Mouse (Mus musculus) hindlimb bud, embryonic 11.5 days (tissue): ENCODE results near the gene BC025446.
"Not testable (repeated sequence)": the region's sequence is repeated elsewhere in the genome, so short reads cannot be mapped to it uniquely, and the experiment has no call there.

ENCODE experiments used
- DNase-seq: peaks from one replicate; pipeline ENCODE4 v3.0.0-alpha.2; 2012; ENCODE audit warnings: low read depth, low spot score; ENCODE audit errors: extremely low spot score

BC025446 gene

GRCm38 (mm10) chr15:75215778-75216691, at the start of gene BC025446:
Gene BC025446, plus strand, starts transcription at chr15:75216376.
- DNase-seq: no peak

GRCm38 (mm10) chr15:75175506-75175905, 40.7 kb upstream of the BC025446 start:
- no peak for DNase-seq

GRCm38 (mm10) chr15:75186291-75186690, 29.9 kb upstream of the BC025446 start:
- DNase-seq: no peak

GRCm38 (mm10) chr15:75189116-75189515, 27.1 kb upstream of the BC025446 start:
- no peak for DNase-seq

GRCm38 (mm10) chr15:75190560-75190959, 25.6 kb upstream of the BC025446 start:
- DNase-seq: not testable (repeated sequence)

- no peak for DNase-seq
Measured at GRCm38 (mm10) chr15:75216831-75217230, 655 bp downstream of the BC025446 start.

- no peak for DNase-seq
Measured at GRCm38 (mm10) chr15:75221942-75222341, 5.8 kb downstream of the BC025446 start.

- no peak for DNase-seq
Measured at GRCm38 (mm10) chr15:75237736-75238288, 21.6 kb downstream of the BC025446 start.

- no peak for DNase-seq
Measured at GRCm38 (mm10) chr15:75240558-75240957, 24.4 kb downstream of the BC025446 start.

- no peak for DNase-seq
Measured at GRCm38 (mm10) chr15:75242756-75243640, 26.8 kb downstream of the BC025446 start.

- no peak for DNase-seq
Measured at GRCm38 (mm10) chr15:75254671-75255070, 38.5 kb downstream of the BC025446 start.

GRCm38 (mm10) chr15:75265863-75266262, 49.7 kb downstream of the BC025446 start:
- DNase-seq: no peak

GRCm38 (mm10) chr15:75266626-75267025, 50.5 kb downstream of the BC025446 start:
- DNase-seq: no peak

- DNase-seq: no peak
Measured at GRCm38 (mm10) chr15:75268121-75268520, 51.9 kb downstream of the BC025446 start, which contains the start of gene Ly6f. Gene Ly6f, plus strand, starts transcription at chr15:75268421.

GRCm38 (mm10) chr15:75268916-75269829, 53.0 kb downstream of the BC025446 start:
- no peak for DNase-seq

GRCm38 (mm10) chr15:75270169-75270568, 54.0 kb downstream of the BC025446 start:
- DNase-seq: no peak

GRCm38 (mm10) chr15:75270691-75271362, 54.7 kb downstream of the BC025446 start:
- no peak for DNase-seq

GRCm38 (mm10) chr15:75271426-75271825, 55.2 kb downstream of the BC025446 start:
- DNase-seq: no peak

- no peak for DNase-seq
Measured at GRCm38 (mm10) chr15:75271891-75272290, 55.7 kb downstream of the BC025446 start.
